Mouse (Mus musculus): ENCODE measurements around the gene Ccdc188.
A peak's percentile ranks its signal among the peaks of the same experiment; 100 is the strongest.

DNA sequence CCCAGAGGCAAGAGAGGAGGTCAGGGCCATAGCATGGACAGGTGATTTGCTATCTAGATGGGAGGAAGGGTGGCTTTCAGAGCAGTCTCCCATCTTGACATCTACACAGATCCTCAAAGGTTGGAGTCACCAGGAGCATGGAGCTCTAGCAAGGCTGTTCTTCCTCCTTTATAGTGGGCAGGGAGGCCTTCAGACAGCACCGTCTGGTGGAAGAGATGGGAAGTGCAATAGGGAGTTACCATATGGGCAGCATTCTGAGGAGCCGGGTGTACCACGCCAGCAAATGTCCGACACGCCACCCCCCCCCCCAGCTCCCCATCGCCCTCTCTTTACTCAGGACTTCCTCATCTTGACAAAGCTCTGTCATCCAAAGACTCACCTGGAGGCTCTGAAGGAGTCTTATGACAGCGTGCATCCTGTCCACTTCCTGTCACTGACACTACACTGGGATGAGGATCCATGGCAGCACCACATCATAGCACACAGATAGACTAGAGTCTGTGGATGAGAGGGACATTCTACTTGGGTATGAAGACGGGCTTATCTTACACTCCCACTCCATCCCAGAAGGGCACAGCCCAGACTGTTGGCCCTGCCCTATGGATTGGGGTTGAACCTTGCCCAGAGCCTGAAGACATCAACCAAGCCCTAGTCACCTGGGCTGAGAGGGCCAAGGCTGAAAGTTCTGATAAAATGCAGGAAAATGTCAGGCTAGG is 6.8 kb upstream of the Ccdc188 start:
- TF ChIP-seq CTCF (IDR thresholded peaks at IDR 0.05; ENCODE audit: extremely low read depth, insufficient read length, insufficient replicate concordance, low read depth, low read length): peak; percentile 77; the same call in 1 of the 2 replicates
- TF ChIP-seq POLR2A (IDR thresholded peaks at IDR 0.05; ENCODE audit: low read depth, low read length): no peak
